Mouse (Mus musculus): Measurements from ENCODE around the gene Mfsd7a. TPM values are rescaled to one million over a fixed set of nuclear protein-coding genes. Genes with fewer than 3 reads are reported as not detected.

Gene Mfsd7a
- total and polyA plus RNA-seq, 2 experiments: 3.0 to 4.7 TPM

DNA sequence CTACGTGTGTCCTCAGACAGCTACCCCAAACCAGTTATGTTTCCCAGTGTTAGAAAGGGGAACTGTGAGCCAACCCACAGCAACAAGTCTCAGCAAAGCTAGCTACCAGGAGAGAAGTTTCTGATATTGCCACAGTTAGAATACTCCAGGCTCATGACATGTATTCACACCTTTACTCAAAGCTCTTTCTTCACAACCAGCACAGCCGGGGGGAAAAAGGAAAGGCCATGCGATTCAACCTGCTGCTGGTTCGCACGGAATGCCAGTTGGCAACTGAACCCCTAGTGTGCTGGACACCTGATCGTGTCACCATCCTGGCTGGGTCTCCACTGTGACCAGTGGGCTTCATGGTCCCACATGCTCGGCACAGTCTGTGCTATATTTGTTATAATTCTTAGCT lies 834 bp downstream of the Mfsd7a start:
- H3K9ac ChIP-seq (ENCODE audit: low read depth, low read length): no peak overlapping the region
- 82% methylated on average over 7 of the region's 7 CpGs for WGBS
- no peak overlapping the region for H3K4me3 ChIP-seq (ENCODE audit: insufficient read depth, low read depth, low read length)
- H3K36me3 ChIP-seq (ENCODE audit: control insufficient read depth, insufficient read depth, low read length): no peaks in the 10 kb centered on the region
- H3K4me1 ChIP-seq (ENCODE audit: control insufficient read depth, insufficient read depth, low read length): peaks cover 20% of the 10 kb centered on the region
- no peaks in the 10 kb centered on the region for H3K79me2 ChIP-seq (ENCODE audit: control insufficient read depth, insufficient read depth, low read length)
- DNase-seq (ENCODE audit: extremely low read depth, low read depth, low spot score): no peak
- H3K27ac ChIP-seq (replicated peaks; ENCODE audit: insufficient read depth, low read depth, low read length): no peak overlapping the region
- no peaks in the 10 kb centered on the region for H3K27me3 ChIP-seq (ENCODE audit: control insufficient read depth, insufficient read depth, low read length)
- TF ChIP-seq POLR2A (IDR thresholded peaks at IDR 0.05; ENCODE audit: extremely low read depth, insufficient read depth, low read length) (no peak), CTCF (IDR thresholded peaks at IDR 0.05; ENCODE audit: low read depth, low read length) (no peak)

DNA sequence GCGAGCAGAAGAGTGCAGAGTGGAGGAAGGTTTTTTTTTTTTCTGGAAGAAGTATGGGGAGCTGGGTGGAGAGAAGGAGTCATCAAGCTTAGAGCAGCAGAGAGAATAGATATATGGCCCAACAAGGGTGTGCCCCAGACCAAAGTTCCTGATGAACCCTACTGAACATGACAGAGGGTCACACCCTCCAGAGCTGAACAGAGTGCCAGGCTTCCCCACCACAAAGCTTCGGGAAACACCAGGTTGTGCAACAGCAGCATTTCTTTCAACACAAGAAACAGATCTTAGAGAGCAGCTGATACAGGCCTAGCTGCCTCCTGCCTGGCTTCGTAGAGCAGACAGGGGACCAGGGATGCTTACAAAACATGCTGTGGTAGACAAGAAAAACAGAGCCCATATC lies 1.7 kb downstream of the Mfsd7a start:
- H3K4me3 ChIP-seq (ENCODE audit: insufficient read depth, low read depth, low read length): no peak overlapping the region
- H3K4me1 ChIP-seq (ENCODE audit: control insufficient read depth, insufficient read depth, low read length): peaks cover 15% of the 10 kb centered on the region
- WGBS: 61% methylated on average over 3 of the region's 3 CpGs
- no peak for TF ChIP-seq POLR2A (IDR thresholded peaks at IDR 0.05; ENCODE audit: extremely low read depth, insufficient read depth, low read length)
- no peak for TF ChIP-seq CTCF (IDR thresholded peaks at IDR 0.05; ENCODE audit: low read depth, low read length)
- no peak overlapping the region for H3K27ac ChIP-seq (replicated peaks; ENCODE audit: insufficient read depth, low read depth, low read length)
- no peak overlapping the region for H3K9ac ChIP-seq (ENCODE audit: low read depth, low read length)
- H3K27me3 ChIP-seq (ENCODE audit: control insufficient read depth, insufficient read depth, low read length): no peaks in the 10 kb centered on the region
- no peak for DNase-seq (ENCODE audit: extremely low read depth, low read depth, low spot score)
- no peaks in the 10 kb centered on the region for H3K79me2 ChIP-seq (ENCODE audit: control insufficient read depth, insufficient read depth, low read length)
- H3K36me3 ChIP-seq (ENCODE audit: control insufficient read depth, insufficient read depth, low read length): no peaks in the 10 kb centered on the region

DNA sequence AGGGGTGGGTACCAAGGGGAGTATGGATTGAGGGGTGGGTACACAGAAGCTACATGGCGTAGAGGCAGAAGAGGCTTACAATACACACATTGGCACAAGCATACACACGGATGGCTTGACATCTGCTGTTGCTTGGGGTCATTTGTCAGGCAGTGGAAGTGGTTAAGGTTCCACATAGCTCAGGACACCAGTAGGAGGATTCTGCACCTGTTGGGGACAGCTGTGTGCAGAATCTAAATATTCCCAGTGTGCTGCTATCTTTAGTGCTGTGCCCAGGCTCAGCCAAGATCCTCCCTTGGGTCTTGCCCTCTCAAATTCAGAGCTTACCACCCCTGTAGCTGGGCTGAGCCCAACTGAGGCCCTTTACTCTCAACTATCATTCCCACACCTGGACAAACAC lies 12.6 kb downstream of the Mfsd7a start:
- DNase-seq (ENCODE audit: extremely low read depth, low read depth, low spot score): no peak
- Histone ChIP-seq H3K27me3 (ENCODE audit: control insufficient read depth, insufficient read depth, low read length) (no peaks in the 10 kb centered on the region), H3K36me3 (ENCODE audit: control insufficient read depth, insufficient read depth, low read length) (peaks cover 4% of the 10 kb centered on the region; the same call in 1 of the 2 replicates), H3K4me3 (ENCODE audit: insufficient read depth, low read depth, low read length) (no peak overlapping the region), H3K4me1 (ENCODE audit: control insufficient read depth, insufficient read depth, low read length) (peaks cover 10% of the 10 kb centered on the region), H3K27ac (replicated peaks; ENCODE audit: insufficient read depth, low read depth, low read length) (no peak overlapping the region), H3K9ac (ENCODE audit: low read depth, low read length) (no peak overlapping the region), H3K79me2 (ENCODE audit: control insufficient read depth, insufficient read depth, low read length) (peaks cover 8% of the 10 kb centered on the region; the same call in 1 of the 2 replicates)
- TF ChIP-seq CTCF (IDR thresholded peaks at IDR 0.05; ENCODE audit: low read depth, low read length) (no peak), POLR2A (IDR thresholded peaks at IDR 0.05; ENCODE audit: extremely low read depth, insufficient read depth, low read length) (no peak)
- 75% methylated on average over 2 of the region's 2 CpGs for WGBS

DNA sequence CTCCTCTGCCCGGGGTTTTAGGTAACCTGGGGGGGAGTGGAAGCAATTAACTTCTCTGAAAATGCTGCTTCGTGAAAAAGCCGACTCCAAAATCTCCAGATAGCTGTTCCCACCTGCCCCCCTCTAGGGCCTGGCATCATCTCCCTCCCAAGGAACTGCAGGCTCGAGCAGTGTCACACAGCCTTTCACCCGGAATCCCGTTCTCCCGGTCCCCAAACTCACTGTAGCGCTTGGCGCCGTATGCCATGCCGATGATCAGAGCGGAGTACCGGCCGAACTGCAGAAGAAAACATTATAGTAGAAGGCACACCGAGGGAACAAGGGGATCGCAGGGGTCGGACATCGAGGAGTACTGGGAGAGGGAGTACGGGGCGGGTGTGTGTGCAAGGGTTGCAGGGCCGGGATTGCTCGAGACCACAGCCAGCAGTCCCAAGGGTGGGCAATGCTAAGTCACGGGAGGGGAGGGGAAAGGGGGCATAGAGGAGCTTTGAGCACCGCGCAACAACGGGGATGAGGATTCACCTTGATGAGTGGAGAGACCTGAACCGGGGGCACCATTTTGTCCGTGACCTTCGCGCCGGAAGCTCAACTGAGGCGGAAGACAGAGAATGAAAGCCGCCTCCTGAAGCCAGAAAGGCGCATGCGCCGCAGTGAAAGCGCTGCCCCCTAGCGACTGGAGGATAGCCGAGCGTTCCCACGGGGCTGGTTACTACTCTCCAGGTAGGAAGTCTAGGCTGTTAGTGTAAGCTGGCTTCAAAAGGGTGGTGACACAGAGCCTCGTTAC lies 14.7 kb downstream of the Mfsd7a start, which contains the start of gene Atp5k:
TSS of gene Atp5k (minus strand) at position 645 of the 784 bp plus-strand sequence.
- H3K9ac ChIP-seq (ENCODE audit: low read depth, low read length): peak within 1 kb of the TSS; percentile 88
- H3K36me3 ChIP-seq (ENCODE audit: control insufficient read depth, insufficient read depth, low read length): peaks cover 13% of the 10 kb centered on the region
- WGBS: 1% methylated on average over 42 of the region's 42 CpGs
- TF ChIP-seq POLR2A (IDR thresholded peaks at IDR 0.05; ENCODE audit: extremely low read depth, insufficient read depth, low read length) (peak; percentile 58; the same call in 1 of the 2 replicates), CTCF (IDR thresholded peaks at IDR 0.05; ENCODE audit: low read depth, low read length) (peak; percentile 88)
- peaks cover 8% of the 10 kb centered on the region; the same call in 1 of the 2 replicates for H3K79me2 ChIP-seq (ENCODE audit: control insufficient read depth, insufficient read depth, low read length)
- H3K27ac ChIP-seq (replicated peaks; ENCODE audit: insufficient read depth, low read depth, low read length): peak within 1 kb of the TSS; percentile 75
- H3K4me3 ChIP-seq (ENCODE audit: insufficient read depth, low read depth, low read length): peak within 1 kb of the TSS; percentile 87
- DNase-seq (ENCODE audit: extremely low read depth, low read depth, low spot score): peak; percentile 79
- no peaks in the 10 kb centered on the region for H3K27me3 ChIP-seq (ENCODE audit: control insufficient read depth, insufficient read depth, low read length)
- peaks cover 10% of the 10 kb centered on the region for H3K4me1 ChIP-seq (ENCODE audit: control insufficient read depth, insufficient read depth, low read length)

DNA sequence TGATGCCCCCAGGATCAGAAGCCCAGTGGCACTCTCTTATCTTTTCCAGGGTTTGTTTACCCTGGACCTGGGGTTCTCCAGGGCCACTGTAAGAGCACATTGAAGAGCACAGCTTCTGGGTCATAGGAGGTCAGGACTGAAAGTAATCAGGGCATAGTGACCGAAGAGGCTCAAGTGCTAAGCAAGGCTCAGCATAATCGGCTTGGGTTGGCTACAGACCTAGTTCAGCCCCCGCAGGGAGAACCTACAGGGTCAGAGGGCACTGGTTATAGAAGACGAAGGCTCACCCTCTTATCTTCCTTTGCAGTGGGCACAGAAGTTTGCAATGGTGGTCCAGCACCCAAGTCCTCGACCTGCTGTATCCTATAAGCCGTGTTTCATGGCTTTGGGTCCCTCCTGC lies 17.5 kb downstream of the Mfsd7a start:
- peaks cover 8% of the 10 kb centered on the region; the same call in 1 of the 2 replicates for H3K79me2 ChIP-seq (ENCODE audit: control insufficient read depth, insufficient read depth, low read length)
- no peak overlapping the region for H3K4me3 ChIP-seq (ENCODE audit: insufficient read depth, low read depth, low read length)
- no peak overlapping the region for H3K9ac ChIP-seq (ENCODE audit: low read depth, low read length)
- no peak for TF ChIP-seq CTCF (IDR thresholded peaks at IDR 0.05; ENCODE audit: low read depth, low read length)
- TF ChIP-seq POLR2A (IDR thresholded peaks at IDR 0.05; ENCODE audit: extremely low read depth, insufficient read depth, low read length): no peak
- WGBS: 43% methylated on average over 6 of the region's 6 CpGs
- DNase-seq (ENCODE audit: extremely low read depth, low read depth, low spot score): peak; percentile 37
- H3K36me3 ChIP-seq (ENCODE audit: control insufficient read depth, insufficient read depth, low read length): peaks cover 13% of the 10 kb centered on the region
- no peaks in the 10 kb centered on the region for H3K27me3 ChIP-seq (ENCODE audit: control insufficient read depth, insufficient read depth, low read length)
- H3K4me1 ChIP-seq (ENCODE audit: control insufficient read depth, insufficient read depth, low read length): peaks cover 10% of the 10 kb centered on the region
- H3K27ac ChIP-seq (replicated peaks; ENCODE audit: insufficient read depth, low read depth, low read length): no peak overlapping the region

- WGBS: 22% methylated on average over 1 of the region's 1 CpGs
- Histone ChIP-seq H3K79me2 (ENCODE audit: control insufficient read depth, insufficient read depth, low read length) (no peaks in the 10 kb centered on the region), H3K27ac (replicated peaks; ENCODE audit: insufficient read depth, low read depth, low read length) (no peak overlapping the region), H3K27me3 (ENCODE audit: control insufficient read depth, insufficient read depth, low read length) (no peaks in the 10 kb centered on the region), H3K36me3 (ENCODE audit: control insufficient read depth, insufficient read depth, low read length) (peaks cover 13% of the 10 kb centered on the region), H3K9ac (ENCODE audit: low read depth, low read length) (no peak overlapping the region), H3K4me1 (ENCODE audit: control insufficient read depth, insufficient read depth, low read length) (peaks cover 3% of the 10 kb centered on the region), H3K4me3 (ENCODE audit: insufficient read depth, low read depth, low read length) (no peak overlapping the region)
- TF ChIP-seq CTCF (IDR thresholded peaks at IDR 0.05; ENCODE audit: low read depth, low read length) (peak; percentile 69; the same call in 1 of the 2 replicates), POLR2A (IDR thresholded peaks at IDR 0.05; ENCODE audit: extremely low read depth, insufficient read depth, low read length) (no peak)
- peak; percentile 42 for DNase-seq (ENCODE audit: extremely low read depth, low read depth, low spot score)
These were observed 21.5 kb downstream of the Mfsd7a start for GRCm38 (mm10) chr5:108427186-108427585.

Data from liver, adult 2 months (tissue).